Mouse (Mus musculus): ENCODE results near the gene Apobec2. TPM values are rescaled to one million over a fixed set of nuclear protein-coding genes. Genes with fewer than 3 reads are reported as not detected.

Gene Apobec2
- polyA plus RNA-seq, 1 experiment from 2014 or later, result 2.7 TPM

Other genes with a start within 250 kb of the Apobec2 start
- gene Trem1, start 200.2 kb downstream of the Apobec2 start, polyA plus RNA-seq (2015; fragmentation: Nextera tagmentation; extraction: Ambion mirVana), result 0.14 TPM in 1 of 2 replicates, not detected in the other
- gene Trem3, start 185.2 kb downstream of the Apobec2 start, polyA plus RNA-seq (2015; fragmentation: Nextera tagmentation; extraction: Ambion mirVana), result 0.21 TPM in 1 of 2 replicates, not detected in the other
- gene Treml4, start 168.6 kb downstream of the Apobec2 start, polyA plus RNA-seq (2015; fragmentation: Nextera tagmentation; extraction: Ambion mirVana), result 0.41 and 0.46 TPM in 2 replicates
- gene Treml2, start 133.4 kb downstream of the Apobec2 start, polyA plus RNA-seq (2015; fragmentation: Nextera tagmentation; extraction: Ambion mirVana), result 0.09 and 0.32 TPM in 2 replicates
- 0.17 and 0.25 TPM in 2 replicates for gene B430306N03Rik, start 116.8 kb downstream of the Apobec2 start, polyA plus RNA-seq (2015; fragmentation: Nextera tagmentation; extraction: Ambion mirVana)
- 1.8 and 2.4 TPM in 2 replicates for gene Trem2, start 86.5 kb downstream of the Apobec2 start, polyA plus RNA-seq (2015; fragmentation: Nextera tagmentation; extraction: Ambion mirVana)
- 0.59 and 0.66 TPM in 2 replicates for gene Treml1, start 73.0 kb downstream of the Apobec2 start, polyA plus RNA-seq (2015; fragmentation: Nextera tagmentation; extraction: Ambion mirVana)
- 16.6 and 18.9 TPM in 2 replicates for gene Nfya, start 23.0 kb downstream of the Apobec2 start, polyA plus RNA-seq (2015; fragmentation: Nextera tagmentation; extraction: Ambion mirVana)
- 70.2 and 77.9 TPM in 2 replicates for gene Oard1, start 22.9 kb downstream of the Apobec2 start, polyA plus RNA-seq (2015; fragmentation: Nextera tagmentation; extraction: Ambion mirVana)
- gene Tspo2, start 18.6 kb upstream of the Apobec2 start, polyA plus RNA-seq (2015; fragmentation: Nextera tagmentation; extraction: Ambion mirVana), result 1.7 and 2.0 TPM in 2 replicates
- 8.3 and 8.8 TPM in 2 replicates for gene Unc5cl, start 22.0 kb upstream of the Apobec2 start, polyA plus RNA-seq (2015; fragmentation: Nextera tagmentation; extraction: Ambion mirVana)